21 mouse cellular contexts compared by ENCODE assay signal in the genomic region with DNA sequence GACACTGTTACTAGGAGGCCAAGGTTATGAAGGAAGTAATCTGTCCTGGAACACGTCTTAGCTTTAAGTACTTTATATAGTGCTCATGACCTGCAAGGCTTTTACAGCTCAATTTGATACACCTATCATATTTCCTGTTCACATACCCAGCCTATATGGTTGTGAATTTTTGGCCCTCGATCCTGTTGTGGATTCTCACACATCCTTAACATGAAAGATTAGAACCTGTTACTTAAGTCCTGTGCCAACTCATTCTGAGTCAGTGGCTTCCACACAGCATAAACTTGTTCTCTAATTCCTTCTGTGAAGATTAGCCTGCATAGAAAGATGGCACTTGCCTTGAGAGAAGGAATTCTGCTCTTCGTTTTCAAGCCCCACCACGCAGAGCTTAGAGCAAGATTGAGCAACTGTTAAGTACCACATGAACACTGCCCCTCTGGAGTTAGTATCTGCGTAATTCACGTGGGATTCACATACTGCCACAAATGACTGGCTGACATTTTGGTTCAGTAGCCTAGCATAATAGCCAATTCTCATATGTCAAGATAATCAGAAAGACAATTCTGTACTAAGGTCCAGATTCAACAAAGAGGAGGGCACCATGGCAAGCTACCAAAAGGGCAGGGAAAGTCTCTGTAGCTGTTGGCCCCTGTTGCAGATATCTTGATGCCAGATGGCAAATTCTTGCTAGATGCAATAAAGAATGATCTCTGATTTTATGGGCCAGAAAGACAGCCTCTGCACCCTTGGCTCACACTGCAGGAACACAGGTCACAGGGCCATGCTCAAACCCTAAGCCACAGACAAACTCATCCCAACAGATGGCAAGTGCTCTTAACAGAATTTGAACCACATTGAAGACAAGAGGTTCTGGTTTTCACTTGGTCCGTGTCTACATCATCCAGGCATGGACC.
DNase-seq lines count a peak whose midpoint lies in the region; ATAC-seq and TF ChIP-seq lines count a peak whose summit lies in the region.
"Had no signal": no experiment of that assay in that cellular context is flagged by ENCODE, and none has a peak within 500 bp of the region (broad histone marks: within the 10 kb centered on the region; RNA-seq: fewer than 3 reads in every experiment).

No protein-coding gene starts in this region.

- peak; percentile 30 for DNase-seq in embryonic facial prominence, embryonic 14.5 days (ENCODE audit: low spot score)
- no peak for DNase-seq in embryonic facial prominence, embryonic 10.5 days (ENCODE audit: low spot score)
- no peak for DNase-seq in kidney, postnatal 0 days (ENCODE audit: low spot score)
- no peak for DNase-seq in kidney, adult 2 months
- peak; percentile 22 for DNase-seq in adipocyte (ENCODE audit: low spot score)
- no peak for DNase-seq in limb, embryonic 14.5 days (ENCODE audit: low spot score)
- DNase-seq in adrenal gland, adult 18-20 months (ENCODE audit: low spot score in 2 of 2) = no peak
- no peak for DNase-seq in forebrain, embryonic 11.5 days (ENCODE audit: low spot score)
- DNase-seq: adrenal gland, adult 8-10 months; cerebellum, postnatal 36 days; gastrocnemius, postnatal 36 days; kidney, postnatal 36 days; right cerebral cortex, postnatal 25 days; thymus, adult 2 months had no signal

- ATAC-seq in embryonic facial prominence, embryonic 14.5 days (ENCODE audit: low read depth) = peak; percentile 67; the same call in 1 of the 2 replicates
- 0 out of 2 replicates have a peak, but pooled peaks have one; percentile 21 for ATAC-seq in kidney, postnatal 0 days (replicated peaks; ENCODE audit: low FRiP score, low read depth)
- ATAC-seq in limb, embryonic 14.5 days (ENCODE audit: low FRiP score, low read depth) = peak; percentile 34; the same call in 1 of the 2 replicates
- no peak for ATAC-seq in forebrain, embryonic 11.5 days (replicated peaks; ENCODE audit: low FRiP score)
- ATAC-seq: forebrain, embryonic 14.5 days; inflammation-experienced regulatory T-cells, adult 6 months; lung, postnatal 0 days; midbrain, embryonic 15.5 days had no signal

- no peak overlapping the region for H3K27ac ChIP-seq in embryonic facial prominence, embryonic 14.5 days (replicated peaks; ENCODE audit: low read depth, low read length)
- H3K27ac ChIP-seq in embryonic facial prominence, embryonic 10.5 days (replicated peaks) = no peak overlapping the region
- no peak overlapping the region for H3K27ac ChIP-seq in kidney, postnatal 0 days
- no peak overlapping the region for H3K27ac ChIP-seq in kidney, adult 2 months (ENCODE audit: insufficient read depth, low read depth, low read length)
- H3K27ac ChIP-seq in limb, embryonic 14.5 days (replicated peaks; ENCODE audit: low read depth, low read length) = no peak overlapping the region
- H3K27ac ChIP-seq in forebrain, embryonic 11.5 days (ENCODE audit: low read depth, low read length) = no peak overlapping the region
- H3K27ac ChIP-seq: limb, embryonic 15.5 days; liver, embryonic 15.5 days; midbrain, embryonic 15.5 days had no signal

- no peaks in the 10 kb centered on the region for H3K4me1 ChIP-seq in embryonic facial prominence, embryonic 14.5 days (ENCODE audit: control insufficient read depth, insufficient read depth, low read length)
- H3K4me1 ChIP-seq in embryonic facial prominence, embryonic 10.5 days = peaks cover 7% of the 10 kb centered on the region
- H3K4me1 ChIP-seq in kidney, postnatal 0 days (replicated peaks; ENCODE audit: insufficient read depth, low read length) = no peaks in the 10 kb centered on the region
- H3K4me1 ChIP-seq in kidney, adult 2 months (ENCODE audit: control insufficient read depth, insufficient read depth, low read length) = no peaks in the 10 kb centered on the region
- 0 out of 2 replicates have a peak, but pooled peaks cover 2% of the 10 kb centered on the region for H3K4me1 ChIP-seq in limb, embryonic 14.5 days (ENCODE audit: control insufficient read depth, insufficient read depth, low read length)
- H3K4me1 ChIP-seq in forebrain, embryonic 11.5 days (replicated peaks; ENCODE audit: control insufficient read depth, insufficient read depth, low read length) = no peaks in the 10 kb centered on the region
- H3K4me1 ChIP-seq: limb, embryonic 15.5 days; liver, embryonic 15.5 days; midbrain, embryonic 15.5 days had no signal

- WGBS in embryonic facial prominence, embryonic 14.5 days = 67% methylated on average over 7 of the region's 7 CpGs
- 81% methylated on average over 7 of the region's 7 CpGs for WGBS in embryonic facial prominence, embryonic 10.5 days
- WGBS in kidney, postnatal 0 days = 55% methylated on average over 7 of the region's 7 CpGs
- WGBS in kidney, adult 2 months = 56% methylated on average over 7 of the region's 7 CpGs
- WGBS in limb, embryonic 14.5 days = 66% methylated on average over 7 of the region's 7 CpGs
- WGBS in forebrain, embryonic 11.5 days = 82% methylated on average over 7 of the region's 7 CpGs

- H3K9ac ChIP-seq in embryonic facial prominence, embryonic 14.5 days (ENCODE audit: low read depth, low read length) = no peak overlapping the region
- no peak overlapping the region for H3K9ac ChIP-seq in kidney, postnatal 0 days (ENCODE audit: low read depth, low read length)
- H3K9ac ChIP-seq in limb, embryonic 14.5 days (ENCODE audit: low read depth, low read length, severe bottlenecking) = no peak overlapping the region
- H3K9ac ChIP-seq in forebrain, embryonic 11.5 days (ENCODE audit: low read length) = no peak overlapping the region
- H3K9ac ChIP-seq: limb, embryonic 15.5 days; liver, embryonic 15.5 days; midbrain, embryonic 15.5 days had no signal

- no peak for TF ChIP-seq CTCF in kidney, postnatal 0 days (IDR thresholded peaks at IDR 0.05; ENCODE audit: low read depth)
- TF ChIP-seq CTCF in kidney, adult 2 months (conservative IDR thresholded peaks at IDR 0.05; ENCODE audit: insufficient read depth, insufficient read length, low read depth, low read length) = no peak

- no peak for TF ChIP-seq POLR2A in kidney, adult 2 months (IDR thresholded peaks at IDR 0.05; ENCODE audit: low read depth, low read length)
- no peak for TF ChIP-seq POLR2A in limb, embryonic 14.5 days (IDR thresholded peaks at IDR 0.05; ENCODE audit: borderline replicate concordance, extremely low read depth, insufficient read depth, insufficient read length)

- H3K27me3 ChIP-seq in embryonic facial prominence, embryonic 14.5 days (replicated peaks; ENCODE audit: control insufficient read depth, insufficient read depth, low read length) = no peaks in the 10 kb centered on the region
- no peaks in the 10 kb centered on the region for H3K27me3 ChIP-seq in embryonic facial prominence, embryonic 10.5 days (replicated peaks; ENCODE audit: low read depth, poor library complexity, severe bottlenecking)
- no peaks in the 10 kb centered on the region for H3K27me3 ChIP-seq in kidney, postnatal 0 days (ENCODE audit: insufficient read depth, low read length)
- H3K27me3 ChIP-seq in kidney, adult 2 months (replicated peaks; ENCODE audit: control insufficient read depth, insufficient read depth, low read length) = no peaks in the 10 kb centered on the region
- no peaks in the 10 kb centered on the region for H3K27me3 ChIP-seq in limb, embryonic 14.5 days (ENCODE audit: control insufficient read depth, insufficient read depth, low read length)
- H3K27me3 ChIP-seq in forebrain, embryonic 11.5 days (ENCODE audit: control insufficient read depth, insufficient read depth, low read length) = no peaks in the 10 kb centered on the region
- H3K27me3 ChIP-seq: limb, embryonic 15.5 days; liver, embryonic 15.5 days had no signal

- H3K4me2 ChIP-seq in embryonic facial prominence, embryonic 14.5 days (ENCODE audit: low read depth, low read length) = no peak overlapping the region
- no peak overlapping the region for H3K4me2 ChIP-seq in kidney, postnatal 0 days (ENCODE audit: low read length)
- H3K4me2 ChIP-seq in limb, embryonic 14.5 days (replicated peaks; ENCODE audit: low read depth, low read length, severe bottlenecking) = no peak overlapping the region
- no peak overlapping the region for H3K4me2 ChIP-seq in forebrain, embryonic 11.5 days (ENCODE audit: low read depth, low read length, severe bottlenecking)
- H3K4me2 ChIP-seq: heart, embryonic 11.5 days; limb, embryonic 15.5 days; liver, embryonic 15.5 days; midbrain, embryonic 15.5 days had no signal

- no peak overlapping the region for H3K4me3 ChIP-seq in embryonic facial prominence, embryonic 14.5 days (ENCODE audit: low read depth, low read length)
- no peak overlapping the region for H3K4me3 ChIP-seq in embryonic facial prominence, embryonic 10.5 days
- no peak overlapping the region for H3K4me3 ChIP-seq in kidney, postnatal 0 days (replicated peaks; ENCODE audit: low read depth, low read length)
- H3K4me3 ChIP-seq in kidney, adult 2 months (ENCODE audit: insufficient read depth, low read depth, low read length) = no peak overlapping the region
- no peak overlapping the region for H3K4me3 ChIP-seq in limb, embryonic 14.5 days (replicated peaks; ENCODE audit: low read length)
- no peak overlapping the region for H3K4me3 ChIP-seq in forebrain, embryonic 11.5 days (ENCODE audit: low read depth, low read length)
- H3K4me3 ChIP-seq: limb, embryonic 15.5 days; liver, embryonic 15.5 days; midbrain, embryonic 15.5 days had no signal

- no peaks in the 10 kb centered on the region for H3K36me3 ChIP-seq in embryonic facial prominence, embryonic 14.5 days (ENCODE audit: control insufficient read depth, insufficient read depth, low read length)
- H3K36me3 ChIP-seq in embryonic facial prominence, embryonic 10.5 days (replicated peaks) = no peaks in the 10 kb centered on the region
- H3K36me3 ChIP-seq in kidney, postnatal 0 days (ENCODE audit: insufficient read depth, low read length) = no peaks in the 10 kb centered on the region
- no peaks in the 10 kb centered on the region for H3K36me3 ChIP-seq in kidney, adult 2 months (ENCODE audit: control insufficient read depth, insufficient read depth, low read length)
- no peaks in the 10 kb centered on the region for H3K36me3 ChIP-seq in limb, embryonic 14.5 days (ENCODE audit: control insufficient read depth, insufficient read depth, low read length)
- no peaks in the 10 kb centered on the region for H3K36me3 ChIP-seq in forebrain, embryonic 11.5 days (ENCODE audit: control insufficient read depth, insufficient read depth, low read length)
- H3K36me3 ChIP-seq: limb, embryonic 15.5 days; liver, embryonic 15.5 days; midbrain, embryonic 15.5 days had no signal

- H3K9me3 ChIP-seq in embryonic facial prominence, embryonic 14.5 days (ENCODE audit: control insufficient read depth, low read length) = no peaks in the 10 kb centered on the region
- H3K9me3 ChIP-seq in embryonic facial prominence, embryonic 10.5 days = no peaks in the 10 kb centered on the region
- H3K9me3 ChIP-seq in kidney, postnatal 0 days (replicated peaks; ENCODE audit: low read length) = no peaks in the 10 kb centered on the region
- no peaks in the 10 kb centered on the region for H3K9me3 ChIP-seq in limb, embryonic 14.5 days (ENCODE audit: control insufficient read depth, low read length)
- H3K9me3 ChIP-seq in forebrain, embryonic 11.5 days (ENCODE audit: control insufficient read depth, low read length) = no peaks in the 10 kb centered on the region
- H3K9me3 ChIP-seq: limb, embryonic 15.5 days; liver, embryonic 15.5 days; midbrain, embryonic 15.5 days had no signal

Comparison
In these comparisons a context has a peak if more than half of its experiments do, and no peak if none do; other contexts are left out.
1. DNase-seq: peak in embryonic facial prominence, embryonic 14.5 days (single experiment) and adipocyte (single experiment); none in embryonic facial prominence, embryonic 10.5 days (single experiment), kidney, postnatal 0 days (single experiment), kidney, adult 2 months (single experiment), limb, embryonic 14.5 days (single experiment), adrenal gland, adult 18-20 months (0 of 2) and forebrain, embryonic 11.5 days (single experiment).